Mouse (Mus musculus): ENCODE data around the gene Gal. TPM values are rescaled to one million over a fixed set of nuclear protein-coding genes. Genes with fewer than 3 reads are reported as not detected.

Gene Gal
- polyA plus RNA-seq, 1 experiment from 2014 or later = 8.9 TPM

DNA sequence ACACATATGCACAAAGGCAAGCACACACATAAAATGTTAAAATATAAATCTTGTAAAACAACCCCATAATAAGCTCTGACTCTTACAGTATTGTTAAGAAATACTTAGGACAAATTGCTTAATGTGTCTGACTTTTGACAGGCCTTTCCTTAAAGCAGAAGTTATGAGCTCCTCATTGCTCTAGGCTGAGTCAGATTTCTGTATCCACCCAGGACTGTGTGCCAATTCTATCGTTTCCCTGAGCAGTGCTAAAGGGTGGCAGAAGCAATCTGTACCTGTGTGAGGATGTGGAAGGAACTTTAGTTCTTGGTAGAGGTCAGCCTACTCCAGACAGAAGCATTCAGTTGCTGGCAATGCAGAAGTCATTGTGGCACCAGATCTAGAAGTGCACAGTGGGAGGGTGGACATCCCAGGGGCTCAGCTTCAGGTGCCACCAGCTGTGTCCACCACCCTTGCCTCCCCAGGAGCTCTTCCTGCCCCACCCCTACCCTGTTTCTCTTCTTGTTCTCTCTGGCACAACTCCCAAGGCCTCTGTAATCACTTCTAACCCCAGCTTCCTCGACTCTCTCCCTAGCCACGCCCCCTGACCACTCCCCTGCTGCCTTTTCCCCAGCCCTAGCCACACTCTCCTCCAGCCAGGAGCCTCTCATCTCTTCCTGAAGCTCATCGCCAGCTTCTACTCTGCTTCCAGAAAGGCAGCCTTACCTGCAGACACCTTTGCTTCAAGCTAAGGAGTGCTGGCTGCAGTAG is 37.2 kb downstream of the Gal start:
- ATAC-seq (replicated peaks; ENCODE audit: extremely low read depth, insufficient read depth, low FRiP score) = no peak
- 28% methylated on average over 4 of the region's 4 CpGs for WGBS
- no peaks in the 10 kb centered on the region for H3K9me3 ChIP-seq (replicated peaks; ENCODE audit: control insufficient read depth, low read length)
- no peak overlapping the region for H3K4me3 ChIP-seq (ENCODE audit: low read length)
- no peak overlapping the region for H3K27ac ChIP-seq (ENCODE audit: low read length)
- no peak overlapping the region for H3K9ac ChIP-seq (ENCODE audit: low read length)
- H3K4me1 ChIP-seq (ENCODE audit: control insufficient read depth, insufficient read depth, low read length) = no peaks in the 10 kb centered on the region
- peaks cover 54% of the 10 kb centered on the region for H3K36me3 ChIP-seq (ENCODE audit: control insufficient read depth, insufficient read depth)
- H3K4me2 ChIP-seq (ENCODE audit: low read depth, low read length) = no peak overlapping the region
- no peaks in the 10 kb centered on the region for H3K27me3 ChIP-seq (ENCODE audit: control insufficient read depth, insufficient read depth, low read length)

DNA sequence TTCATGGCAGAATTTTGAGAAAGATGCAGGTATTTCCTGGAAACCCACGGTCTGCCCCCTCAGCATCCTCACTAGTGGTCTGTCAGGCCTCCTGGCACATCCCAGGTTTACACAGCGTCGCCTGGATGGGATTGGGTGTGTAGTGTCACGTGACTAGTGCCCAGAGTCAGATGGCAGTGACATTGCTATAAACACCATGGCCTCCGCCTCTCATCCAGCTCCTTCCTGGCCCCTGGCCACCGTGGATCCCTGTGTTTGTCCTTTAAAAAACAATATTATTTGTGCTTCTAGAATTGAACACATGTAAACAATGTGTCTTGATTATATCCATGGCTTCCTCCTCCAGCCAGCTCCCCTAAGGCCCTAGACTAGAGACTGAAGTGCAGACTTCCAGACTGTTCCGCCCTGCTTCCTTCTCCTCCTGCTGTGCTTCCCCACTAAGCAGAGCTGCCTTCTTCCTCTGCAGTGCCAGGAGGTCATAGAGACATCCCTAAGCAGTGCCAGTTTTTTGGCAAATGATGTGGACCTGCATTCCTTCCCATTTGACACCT is 38.3 kb downstream of the Gal start:
- H3K36me3 ChIP-seq (ENCODE audit: control insufficient read depth, insufficient read depth) = peaks cover 53% of the 10 kb centered on the region

DNA sequence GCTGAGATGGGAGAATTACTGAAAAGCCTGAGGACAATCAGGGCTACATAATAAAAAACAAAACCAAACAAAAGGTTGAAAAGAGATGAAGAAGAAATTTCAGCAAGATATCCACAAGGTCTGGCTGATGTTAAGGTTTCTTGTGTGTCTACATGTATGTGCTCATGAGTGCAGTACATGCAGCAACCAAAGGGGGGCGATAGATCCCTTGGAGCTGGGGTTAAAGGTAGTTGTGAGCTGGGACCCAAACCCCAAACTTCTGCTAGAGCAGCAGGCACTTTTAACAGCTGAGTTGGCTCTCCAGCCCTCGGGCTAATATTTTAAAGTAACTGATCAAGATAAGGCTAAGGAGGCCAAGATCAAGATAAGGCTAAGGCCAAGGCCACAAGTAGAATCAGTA is 40.3 kb downstream of the Gal start:
- Histone ChIP-seq H3K27me3 (ENCODE audit: control insufficient read depth, insufficient read depth, low read length) (no peaks in the 10 kb centered on the region), H3K9ac (ENCODE audit: low read length) (no peak overlapping the region), H3K9me3 (replicated peaks; ENCODE audit: control insufficient read depth, low read length) (no peaks in the 10 kb centered on the region), H3K36me3 (ENCODE audit: control insufficient read depth, insufficient read depth) (peaks cover 51% of the 10 kb centered on the region), H3K4me3 (ENCODE audit: low read length) (no peak overlapping the region), H3K27ac (ENCODE audit: low read length) (no peak overlapping the region), H3K4me2 (ENCODE audit: low read depth, low read length) (no peak overlapping the region), H3K4me1 (ENCODE audit: control insufficient read depth, insufficient read depth, low read length) (no peaks in the 10 kb centered on the region)
- no peak for ATAC-seq (replicated peaks; ENCODE audit: extremely low read depth, insufficient read depth, low FRiP score)
- 47% methylated on average over 2 of the region's 2 CpGs for WGBS

More for the DNA sequence above, 38.3 kb downstream of the Gal start:
- Histone ChIP-seq H3K4me3 (ENCODE audit: low read length) (no peak overlapping the region), H3K4me2 (ENCODE audit: low read depth, low read length) (no peak overlapping the region), H3K27me3 (ENCODE audit: control insufficient read depth, insufficient read depth, low read length) (no peaks in the 10 kb centered on the region), H3K9me3 (replicated peaks; ENCODE audit: control insufficient read depth, low read length) (no peaks in the 10 kb centered on the region), H3K27ac (ENCODE audit: low read length) (no peak overlapping the region), H3K4me1 (ENCODE audit: control insufficient read depth, insufficient read depth, low read length) (no peaks in the 10 kb centered on the region), H3K9ac (ENCODE audit: low read length) (no peak overlapping the region)
- no peak for ATAC-seq (replicated peaks; ENCODE audit: extremely low read depth, insufficient read depth, low FRiP score)
- WGBS = 68% methylated on average over 7 of the region's 7 CpGs

DNA sequence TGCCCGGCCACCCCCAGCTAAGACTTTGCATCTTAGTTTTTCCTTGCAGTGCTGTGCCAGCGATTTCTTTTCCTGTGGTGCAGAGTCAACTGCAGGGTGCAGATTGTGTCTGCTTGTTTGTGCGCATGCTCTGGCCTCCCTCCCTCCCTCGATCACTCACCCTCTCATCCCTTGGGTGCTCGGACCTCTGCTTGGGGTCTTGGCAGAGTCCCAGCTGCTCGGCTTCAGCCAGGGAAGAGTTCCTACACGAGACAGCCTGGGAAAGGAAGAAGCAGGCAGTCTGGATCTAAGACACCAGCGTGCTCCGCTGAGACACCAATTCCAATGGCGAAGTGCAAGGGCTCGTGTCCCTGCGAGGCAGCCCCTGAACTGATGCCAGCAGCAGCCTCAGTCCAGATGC is 41.0 kb downstream of the Gal start:
- Histone ChIP-seq H3K4me1 (ENCODE audit: control insufficient read depth, insufficient read depth, low read length) (no peaks in the 10 kb centered on the region), H3K4me3 (ENCODE audit: low read length) (no peak overlapping the region), H3K9ac (ENCODE audit: low read length) (no peak overlapping the region), H3K27me3 (ENCODE audit: control insufficient read depth, insufficient read depth, low read length) (no peaks in the 10 kb centered on the region), H3K36me3 (ENCODE audit: control insufficient read depth, insufficient read depth) (peaks cover 51% of the 10 kb centered on the region), H3K9me3 (replicated peaks; ENCODE audit: control insufficient read depth, low read length) (no peaks in the 10 kb centered on the region), H3K4me2 (ENCODE audit: low read depth, low read length) (no peak overlapping the region), H3K27ac (ENCODE audit: low read length) (no peak overlapping the region)
- WGBS = 61% methylated on average over 12 of the region's 12 CpGs
- no peak; the same call in 1 of the 2 replicates for ATAC-seq (replicated peaks; ENCODE audit: extremely low read depth, insufficient read depth, low FRiP score)

DNA sequence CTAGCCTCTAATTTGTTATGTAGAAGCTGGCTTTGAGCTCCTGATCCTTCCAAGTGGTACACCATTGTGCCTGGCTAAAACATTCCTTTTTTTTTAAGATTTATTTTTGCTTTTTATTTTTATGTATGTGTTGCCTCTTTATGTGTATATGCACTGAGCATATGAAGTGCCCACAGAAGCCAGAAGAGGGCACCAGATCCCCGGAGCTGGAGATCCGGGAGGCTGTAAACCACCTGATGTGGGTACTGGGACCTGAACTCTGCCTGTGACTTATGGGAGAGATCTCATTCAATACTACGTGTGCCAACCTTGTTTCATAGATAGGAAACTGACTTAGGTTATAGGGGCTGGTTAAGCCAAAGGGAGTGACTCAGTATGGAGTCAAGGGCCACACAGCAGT is 46.1 kb downstream of the Gal start:
- Histone ChIP-seq H3K4me1 (ENCODE audit: control insufficient read depth, insufficient read depth, low read length) (no peaks in the 10 kb centered on the region), H3K27me3 (ENCODE audit: control insufficient read depth, insufficient read depth, low read length) (no peaks in the 10 kb centered on the region), H3K4me2 (ENCODE audit: low read depth, low read length) (no peak overlapping the region), H3K9me3 (replicated peaks; ENCODE audit: control insufficient read depth, low read length) (0 out of 2 replicates have a peak, but pooled peaks cover 4% of the 10 kb centered on the region), H3K9ac (ENCODE audit: low read length) (no peak overlapping the region), H3K36me3 (ENCODE audit: control insufficient read depth, insufficient read depth) (peaks cover 72% of the 10 kb centered on the region), H3K27ac (ENCODE audit: low read length) (no peak overlapping the region), H3K4me3 (ENCODE audit: low read length) (no peak overlapping the region)
- 86% methylated on average over 3 of the region's 3 CpGs for WGBS
- no peak for ATAC-seq (replicated peaks; ENCODE audit: extremely low read depth, insufficient read depth, low FRiP score)

DNA sequence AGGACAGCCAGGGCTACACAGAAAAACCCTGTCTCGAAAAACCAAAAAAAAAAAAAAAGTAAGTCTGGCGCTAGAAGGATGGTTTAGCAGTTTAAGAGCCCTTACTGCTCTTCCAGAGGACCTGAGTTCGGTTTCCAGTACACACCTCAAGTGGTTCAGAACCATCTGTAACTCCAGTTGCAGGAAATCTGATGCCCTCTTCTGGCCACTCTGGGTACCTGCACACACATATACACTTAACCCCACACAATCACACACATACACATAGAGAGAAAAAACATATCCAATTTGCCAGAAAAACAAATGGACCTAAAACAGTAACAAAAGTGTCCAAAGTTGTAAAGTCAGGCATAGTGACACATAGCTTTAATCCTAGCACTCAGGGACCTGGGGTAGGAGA is 49.3 kb downstream of the Gal start:
- H3K9me3 ChIP-seq (replicated peaks; ENCODE audit: control insufficient read depth, low read length) = 0 out of 2 replicates have a peak, but pooled peaks cover 4% of the 10 kb centered on the region
- peaks cover 78% of the 10 kb centered on the region for H3K36me3 ChIP-seq (ENCODE audit: control insufficient read depth, insufficient read depth)
- H3K4me1 ChIP-seq (ENCODE audit: control insufficient read depth, insufficient read depth, low read length) = no peaks in the 10 kb centered on the region
- H3K27ac ChIP-seq (ENCODE audit: low read length) = no peak overlapping the region
- WGBS = 90% methylated on average over 3 of the region's 3 CpGs
- no peak for ATAC-seq (replicated peaks; ENCODE audit: extremely low read depth, insufficient read depth, low FRiP score)
- H3K4me3 ChIP-seq (ENCODE audit: low read length) = no peak overlapping the region
- H3K4me2 ChIP-seq (ENCODE audit: low read depth, low read length) = no peak overlapping the region
- H3K9ac ChIP-seq (ENCODE audit: low read length) = no peak overlapping the region
- no peaks in the 10 kb centered on the region for H3K27me3 ChIP-seq (ENCODE audit: control insufficient read depth, insufficient read depth, low read length)

DNA sequence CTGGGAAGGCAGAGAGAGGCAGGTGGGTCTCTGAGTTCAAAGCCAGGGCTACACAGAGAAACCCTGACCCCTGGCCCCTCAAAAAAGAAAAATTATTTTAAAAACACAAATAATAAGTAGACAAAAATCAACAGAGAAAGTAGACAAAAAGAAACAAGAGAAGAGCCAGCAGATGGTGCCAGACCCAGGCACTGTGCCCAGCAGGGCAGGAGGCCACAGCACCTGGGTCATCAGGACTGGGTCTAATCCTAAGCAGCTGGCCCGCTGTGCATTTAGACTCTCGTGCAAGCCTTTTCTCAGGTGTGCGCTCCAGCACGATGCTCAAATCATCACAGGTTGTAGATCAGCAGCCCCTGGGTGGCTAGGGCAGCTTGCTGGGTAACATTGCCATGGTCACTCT is 50.8 kb downstream of the Gal start:
- Histone ChIP-seq H3K27me3 (ENCODE audit: control insufficient read depth, insufficient read depth, low read length) (no peaks in the 10 kb centered on the region), H3K4me1 (ENCODE audit: control insufficient read depth, insufficient read depth, low read length) (no peaks in the 10 kb centered on the region), H3K27ac (ENCODE audit: low read length) (no peak overlapping the region), H3K9me3 (replicated peaks; ENCODE audit: control insufficient read depth, low read length) (0 out of 2 replicates have a peak, but pooled peaks cover 4% of the 10 kb centered on the region), H3K4me2 (ENCODE audit: low read depth, low read length) (no peak overlapping the region), H3K4me3 (ENCODE audit: low read length) (no peak overlapping the region), H3K36me3 (ENCODE audit: control insufficient read depth, insufficient read depth) (peaks cover 67% of the 10 kb centered on the region), H3K9ac (ENCODE audit: low read length) (no peak overlapping the region)
- ATAC-seq (replicated peaks; ENCODE audit: extremely low read depth, insufficient read depth, low FRiP score) = no peak
- WGBS = 82% methylated on average over 4 of the region's 4 CpGs

Other genes starting within 250 kb of the Gal start
- 89.2 and 100 TPM in 2 replicates for gene Mrpl21, start 131.6 kb downstream of the Gal start, polyA plus RNA-seq (2015; fragmentation: Nextera tagmentation; extraction: Ambion mirVana)
- 6.0 and 6.2 TPM in 2 replicates for gene Ighmbp2, start 131.5 kb downstream of the Gal start, polyA plus RNA-seq (2015; fragmentation: Nextera tagmentation; extraction: Ambion mirVana)
- gene Cpt1a, start 92.2 kb downstream of the Gal start, polyA plus RNA-seq (2015; fragmentation: Nextera tagmentation; extraction: Ambion mirVana) = 34.6 and 37.1 TPM in 2 replicates
- gene Tesmin, start 25.7 kb downstream of the Gal start, polyA plus RNA-seq (2015; fragmentation: Nextera tagmentation; extraction: Ambion mirVana) = 1.0 and 1.5 TPM in 2 replicates
- 52.1 and 53.3 TPM in 2 replicates for gene Ppp6r3, start 161.2 kb upstream of the Gal start, polyA plus RNA-seq (2015; fragmentation: Nextera tagmentation; extraction: Ambion mirVana)

Data from heart, embryonic 16.5 days (tissue).